Mouse (Mus musculus) liver, postnatal 0 days (tissue): ENCODE measurements around the gene Gabpb2.

ENCODE experiments used
- CTCF ChIP-seq: sonication (generic); IDR thresholded peaks from 2 replicates; pipeline ENCODE4 v1.5.1; 2016; ENCODE audit warnings: antibody characterized with exemption, low read depth
- EP300 ChIP-seq: IDR thresholded peaks from 2 replicates; pipeline ENCODE4 v1.6.1; 2016; ENCODE audit warnings: antibody characterized with exemption, low read depth, mild to moderate bottlenecking

GRCm38 (mm10) chr3:95217255-95218134 is at the start of gene Gabpb2:
- TF ChIP-seq CTCF (peak; percentile 96), EP300 (peak; percentile 82)
